Mouse (Mus musculus): ENCODE measurements around the gene Zbtb8os.

- TF ChIP-seq CTCF (IDR thresholded peaks at IDR 0.05; ENCODE audit: control insufficient read depth, insufficient read depth, insufficient replicate concordance, low read depth, low read length) (no peak), POLR2A (IDR thresholded peaks at IDR 0.05; ENCODE audit: control insufficient read depth, low read depth, low read length) (no peak)
These were observed 10.7 kb upstream of the Zbtb8os start for GRCm38 (mm10) chr4:129324756-129325155.
